Mouse (Mus musculus): Measurements from ENCODE around the gene Rph3al.

DNA sequence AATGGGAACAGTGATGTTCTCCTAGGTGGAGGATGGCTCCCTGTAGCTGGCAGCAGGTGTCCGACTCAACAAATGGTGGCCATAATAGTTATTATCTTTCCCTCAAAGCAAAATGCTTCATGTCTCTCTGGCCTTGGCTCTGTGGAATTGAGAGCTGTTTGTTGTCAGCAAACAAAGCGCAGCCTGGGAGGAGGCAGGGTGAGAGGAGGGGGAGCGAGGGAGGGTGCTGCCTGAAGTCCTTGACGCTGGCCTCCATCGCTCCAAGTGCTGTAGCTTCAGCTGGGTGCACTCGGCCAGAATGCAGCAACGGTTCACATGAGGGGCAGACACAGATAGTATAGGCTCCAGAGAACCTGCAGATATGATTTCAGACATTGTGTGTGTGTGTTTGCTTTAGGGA is 114.7 kb downstream of the Rph3al start:
- TF ChIP-seq CTCF (conservative IDR thresholded peaks at IDR 0.05; ENCODE audit: insufficient read depth, insufficient read length, low read depth, low read length), result no peak
- no peak for TF ChIP-seq POLR2A (IDR thresholded peaks at IDR 0.05; ENCODE audit: low read depth, low read length)
